In the genomic region with DNA sequence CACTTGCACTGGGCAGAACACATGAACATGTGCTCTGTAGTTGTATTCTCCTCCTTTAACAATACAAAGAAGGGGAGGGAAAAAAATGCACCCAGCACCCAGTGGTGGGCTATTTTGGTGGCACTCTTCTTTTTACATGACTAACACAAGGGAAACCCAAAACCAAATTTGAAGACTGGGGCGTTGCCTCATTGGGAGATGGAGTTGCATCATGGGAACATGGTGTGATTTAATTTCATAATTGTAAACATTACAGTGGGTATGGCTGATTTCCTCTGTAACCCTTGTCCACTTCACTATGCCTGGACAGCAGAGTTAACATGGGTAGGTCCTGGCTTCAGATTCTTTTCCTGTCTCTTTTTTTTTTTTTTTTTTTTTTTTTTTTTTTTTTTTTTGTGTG, we compare ENCODE assay signal across 19 mouse cellular contexts.
A peak's percentile ranks its signal among the peaks of the same experiment; 100 is the strongest.
DNase-seq lines count a peak whose midpoint lies in the region; ATAC-seq and TF ChIP-seq lines count a peak whose summit lies in the region.
"Had no signal": no experiment of that assay in that cellular context is flagged by ENCODE, and none has a peak within 500 bp of the region (broad histone marks: within the 10 kb centered on the region; RNA-seq: fewer than 3 reads in every experiment).

No protein-coding gene starts in this region.

- no peak for TF ChIP-seq CTCF in liver, postnatal 0 days (IDR thresholded peaks at IDR 0.05; ENCODE audit: low read depth)

- H3K36me3 ChIP-seq in liver, postnatal 0 days (replicated peaks; ENCODE audit: insufficient read depth, low read length), result no peaks in the 10 kb centered on the region
- no peaks in the 10 kb centered on the region for H3K36me3 ChIP-seq in intestine, embryonic 16.5 days (ENCODE audit: control insufficient read depth, insufficient read depth, low read length)
- H3K36me3 ChIP-seq: G1E; hindbrain, embryonic 12.5 days had no signal

- H3K27ac ChIP-seq in liver, postnatal 0 days (ENCODE audit: low read depth), result no peak overlapping the region
- no peak overlapping the region for H3K27ac ChIP-seq in intestine, embryonic 16.5 days (ENCODE audit: low read length)
- H3K27ac ChIP-seq: forebrain, embryonic 13.5 days; hindbrain, embryonic 12.5 days; hindbrain, postnatal 0 days had no signal

- no peaks in the 10 kb centered on the region for H3K9me3 ChIP-seq in liver, postnatal 0 days (ENCODE audit: low read length)
- H3K9me3 ChIP-seq in intestine, embryonic 16.5 days (ENCODE audit: control insufficient read depth, low read length), result no peaks in the 10 kb centered on the region
- H3K9me3 ChIP-seq: forebrain, embryonic 13.5 days; hindbrain, embryonic 12.5 days had no signal

- H3K4me2 ChIP-seq in liver, postnatal 0 days (ENCODE audit: low read depth, low read length), result no peak overlapping the region
- H3K4me2 ChIP-seq in intestine, embryonic 16.5 days (ENCODE audit: low read depth, low read length), result no peak overlapping the region
- H3K4me2 ChIP-seq: forebrain, embryonic 13.5 days; hindbrain, embryonic 12.5 days had no signal

- H3K27me3 ChIP-seq in liver, postnatal 0 days (ENCODE audit: insufficient read depth, low read length), result peaks cover 22% of the 10 kb centered on the region
- H3K27me3 ChIP-seq in intestine, embryonic 16.5 days (replicated peaks; ENCODE audit: control insufficient read depth, insufficient read depth, low read length), result peaks cover 9% of the 10 kb centered on the region; the same call in 1 of the 2 replicates

- ATAC-seq in liver, postnatal 0 days, result no peak
- peak; percentile 11; the same call in 1 of the 2 replicates for ATAC-seq in granulocyte monocyte progenitor cell, adult 5-6 weeks (replicated peaks; ENCODE audit: poor library complexity, severe bottlenecking)
- no peak for ATAC-seq in intestine, embryonic 16.5 days
- ATAC-seq: forebrain, embryonic 13.5 days; forebrain, postnatal 0 days; hindbrain, postnatal 0 days had no signal

- H3K4me3 ChIP-seq in liver, postnatal 0 days (ENCODE audit: low read depth, low read length), result no peak overlapping the region
- no peak overlapping the region for H3K4me3 ChIP-seq in intestine, embryonic 16.5 days (ENCODE audit: low read length)
- H3K4me3 ChIP-seq: forebrain, embryonic 13.5 days; hindbrain, embryonic 12.5 days had no signal

- no peak overlapping the region for H3K9ac ChIP-seq in liver, postnatal 0 days (replicated peaks)
- no peak overlapping the region for H3K9ac ChIP-seq in intestine, embryonic 16.5 days (ENCODE audit: low read depth, low read length)
- H3K9ac ChIP-seq: forebrain, embryonic 13.5 days; forebrain, postnatal 0 days; hindbrain, embryonic 12.5 days had no signal

- 61% methylated on average over 1 of the region's 1 CpGs for WGBS in liver, postnatal 0 days (ENCODE audit: insufficient replicate concordance)
- 81% methylated on average over 1 of the region's 1 CpGs for WGBS in intestine, embryonic 16.5 days

- 0 out of 2 replicates have a peak, but pooled peaks have one; percentile 22 for TF ChIP-seq EP300 in liver, postnatal 0 days (IDR thresholded peaks at IDR 0.05; ENCODE audit: low read depth)

- DNase-seq in liver, postnatal 0 days, result no peak
- DNase-seq in liver, result no peak
- peak; percentile 70 for DNase-seq in lung, postnatal 36 days
- DNase-seq in lung, postnatal 14 days, result no peak
- DNase-seq in thymus, postnatal 10 days (ENCODE audit: low spot score in 2 of 2), result no peak
- DNase-seq: adrenal gland, postnatal 14 days; cerebellum, adult 18-20 months; cerebellum, adult 9-11 months; cerebellum, postnatal 36 days; forebrain, postnatal 0 days; gastrocnemius, postnatal 14 days; heart, postnatal 10 days; heart, postnatal 4 days had no signal

- 0 out of 2 replicates have a peak, but pooled peaks cover 7% of the 10 kb centered on the region for H3K4me1 ChIP-seq in liver, postnatal 0 days (ENCODE audit: insufficient read depth)
- peaks cover 10% of the 10 kb centered on the region; the same call in 1 of the 2 replicates for H3K4me1 ChIP-seq in intestine, embryonic 16.5 days (ENCODE audit: control insufficient read depth, insufficient read depth, low read length)
